Mouse (Mus musculus) G1E (cell line): ENCODE results near the gene Man2a2.

Source experiments
- CTCF ChIP-seq: IDR thresholded peaks from 2 replicates; pipeline ENCODE4 v1.5.1; 2012; ENCODE audit warnings: low read depth, low read length, inconsistent platforms, mixed read lengths
- GATA1 ChIP-seq: IDR thresholded peaks from 2 replicates; pipeline ENCODE4 v1.6.1; 2012; ENCODE audit warnings: borderline replicate concordance, low read length, inconsistent platforms, mixed read lengths
- GATA2 ChIP-seq: IDR thresholded peaks from 2 replicates; pipeline ENCODE4 v1.6.1; 2012; ENCODE audit warnings: low read depth, low read length, inconsistent platforms, borderline replicate concordance
- TAL1 ChIP-seq: conservative IDR thresholded peaks from 2 replicates; pipeline ENCODE4 v1.6.1; 2012; ENCODE audit warnings: low read depth, low read length, inconsistent platforms, mixed read lengths

GRCm38 (mm10) chr7:80374733-80375132 lies 3.6 kb upstream of the Man2a2 start:
- no peak for TF ChIP-seq CTCF
- TF ChIP-seq TAL1, result no peak
- no peak for TF ChIP-seq GATA2
- TF ChIP-seq GATA1, result no peak
